Mouse (Mus musculus) cortical plate, adult 2 months (tissue): ENCODE measurements at regions not wholly inside any gene's neighbourhood (a gene's known extent, or its start where the extent isn't known, plus 50 kb on each side); places are given as distances from the start of the nearest gene placed in this dataset.

Source experiments
- CTCF ChIP-seq: fragments of 200-500 bp; IDR thresholded peaks from 2 replicates; pipeline ENCODE4 v1.5.1; 2011; ENCODE audit warnings: mild to moderate bottlenecking, control low read depth, low read length; ENCODE audit not compliant: insufficient read depth; ENCODE audit errors: extremely low read depth
- POLR2A ChIP-seq: fragments of 200-500 bp; IDR thresholded peaks from 2 replicates; pipeline ENCODE4 v1.6.1; 2011; ENCODE audit warnings: mild to moderate bottlenecking, low read length, control low read depth; ENCODE audit not compliant: insufficient read depth; ENCODE audit errors: extremely low read depth

- TF ChIP-seq CTCF (no peak), POLR2A (no peak)
Observed at GRCm38 (mm10) chr4:62778621-62779020, 186.8 kb upstream of the Zfp618 start.
